Mouse (Mus musculus): ENCODE measurements around the gene Cxcr5. TPM values are rescaled to one million over a fixed set of nuclear protein-coding genes. Genes with fewer than 3 reads are reported as not detected.

The Cxcr5 gene
- total RNA-seq, 4 experiments from 2014 or later: not detected

- DNase-seq (ENCODE audit: low spot score in 2 of 2): peak; percentile 84 to 90
Observed at GRCm38 (mm10) chr9:44479628-44480428, 81.8 kb downstream of the Cxcr5 start.

- peak in 1 of 2 experiments; percentile 74 for DNase-seq (ENCODE audit: low spot score in 2 of 2)
Observed at GRCm38 (mm10) chr9:44478959-44479605, 82.6 kb downstream of the Cxcr5 start.

GRCm38 (mm10) chr9:44478229-44478921 lies 83.3 kb downstream of the Cxcr5 start:
- no peak for DNase-seq (ENCODE audit: low spot score in 2 of 2)

GRCm38 (mm10) chr9:44477339-44478228 lies 84.1 kb downstream of the Cxcr5 start:
- DNase-seq (ENCODE audit: low spot score in 2 of 2): no peak

- DNase-seq (ENCODE audit: low spot score in 2 of 2): no peak
Observed at GRCm38 (mm10) chr9:44475936-44476335, 85.7 kb downstream of the Cxcr5 start.

- peak; percentile 84 to 89 for DNase-seq (ENCODE audit: low spot score in 2 of 2)
Observed at GRCm38 (mm10) chr9:44474327-44474726, 87.3 kb downstream of the Cxcr5 start.

GRCm38 (mm10) chr9:44473184-44473583 lies 88.5 kb downstream of the Cxcr5 start:
- DNase-seq (ENCODE audit: low spot score in 2 of 2): no peak

GRCm38 (mm10) chr9:44468800-44469199 lies 92.9 kb downstream of the Cxcr5 start:
- DNase-seq (ENCODE audit: low spot score in 2 of 2): no peak

GRCm38 (mm10) chr9:44468224-44468623 lies 93.5 kb downstream of the Cxcr5 start:
- no peak for DNase-seq (ENCODE audit: low spot score in 2 of 2)

- no peak for DNase-seq (ENCODE audit: low spot score in 2 of 2)
Observed at GRCm38 (mm10) chr9:44461950-44462349, 99.7 kb downstream of the Cxcr5 start.

Other genes with a start within 250 kb of the Cxcr5 start
- 10 to 100 TPM; 10.4 to 18.9 (median 15.2) TPM for gene C2cd2l, start 241.6 kb downstream of the Cxcr5 start, total RNA-seq (2022)
- gene Dpagt1, start 235.9 kb downstream of the Cxcr5 start, total RNA-seq (2022): 10 to 100 TPM; 10.9 to 14.8 (median 13.0) TPM
- gene H2afx, start 227.2 kb downstream of the Cxcr5 start, total RNA-seq (2022): 10 to 100 TPM in 1 of 4 experiments, 1 to 10 TPM in 3; 7.8 to 10.3 (median 8.7) TPM
- 10 to 100 TPM; 24.2 to 26.1 (median 25.2) TPM for gene Hmbs, start 217.6 kb downstream of the Cxcr5 start, total RNA-seq (2022)
- gene Vps11, start 200.2 kb downstream of the Cxcr5 start, total RNA-seq (2022): 10 to 100 TPM; 17.6 to 19.0 (median 18.3) TPM
- gene Hyou1, start 182.4 kb downstream of the Cxcr5 start, total RNA-seq (2022): 10 to 100 TPM; 24.2 to 32.0 (median 25.9) TPM
- gene Slc37a4, start 165.0 kb downstream of the Cxcr5 start, total RNA-seq (2022): 100 to 1,000 TPM in 3 of 4 experiments, 10 to 100 TPM in 1; 96.0 to 131 (median 127) TPM
- gene Rps25, start 154.7 kb downstream of the Cxcr5 start, total RNA-seq (2022): 100 to 1,000 TPM; 854 to 938 (median 914) TPM
- 10 to 100 TPM; 17.5 to 23.0 (median 19.5) TPM for gene Trappc4, start 154.3 kb downstream of the Cxcr5 start, total RNA-seq (2022)
- 1 to 10 TPM; 1.6 to 4.5 (median 3.4) TPM for gene Ccdc84, start 143.3 kb downstream of the Cxcr5 start, total RNA-seq (2022)
- gene Foxr1, start 120.7 kb downstream of the Cxcr5 start, total RNA-seq (2022): not detected
- under 1 TPM in 2 of 4 experiments, not detected in 2; 0.29 to 0.54 TPM for gene Upk2, start 106.9 kb downstream of the Cxcr5 start, total RNA-seq (2022)
- gene Bcl9l, start 79.1 kb downstream of the Cxcr5 start, total RNA-seq (2022): 10 to 100 TPM; 36.4 to 43.8 (median 41.7) TPM
- 10 to 100 TPM; 71.3 to 85.3 (median 74.4) TPM for gene Ddx6, start 43.0 kb upstream of the Cxcr5 start, total RNA-seq (2022)
- not detected for gene Treh, start 111.4 kb upstream of the Cxcr5 start, total RNA-seq (2022)
- gene Phldb1, start 173.3 kb upstream of the Cxcr5 start, total RNA-seq (2022): 10 to 100 TPM; 20.0 to 33.0 (median 32.5) TPM
- gene Arcn1, start 206.0 kb upstream of the Cxcr5 start, total RNA-seq (2022): 10 to 100 TPM; 73.3 to 85.5 (median 80.4) TPM
- 10 to 100 TPM; 18.0 to 33.4 (median 22.4) TPM for gene Ift46, start 206.0 kb upstream of the Cxcr5 start, total RNA-seq (2022)
- 1 to 10 TPM; 4.3 to 7.7 (median 5.8) TPM for gene Tmem25, start 237.4 kb upstream of the Cxcr5 start, total RNA-seq (2022)
- gene Ttc36, start 241.2 kb upstream of the Cxcr5 start, total RNA-seq (2022): under 1 TPM in 2 of 4 experiments, not detected in 2; 0.92 to 0.96 TPM